Mouse (Mus musculus) heart, adult 2 months (tissue): ENCODE measurements around the gene Tbx15. TPM values are rescaled to one million over a fixed set of nuclear protein-coding genes. Genes with fewer than 3 reads are reported as not detected.

Experiments
- DNase-seq, 2 experiments: peaks; one replicate each; pipeline ENCODE4 v3.0.0; 2021
- H3K27ac ChIP-seq: fragments of 200-600 bp; 2 replicates; pipeline ENCODE4 v1.8.1; 2022
- H3K27me3 ChIP-seq: fragments of 200-500 bp; 2 replicates; pipeline ENCODE4 v1.6.1; 2012; ENCODE audit warnings: mild to moderate bottlenecking, low read length, inconsistent platforms, mixed read lengths; ENCODE audit not compliant: control insufficient read depth, insufficient read depth
- H3K36me3 ChIP-seq: fragments of 200-500 bp; 2 replicates; pipeline ENCODE4 v1.6.1; 2012; ENCODE audit warnings: low read length, inconsistent platforms; ENCODE audit not compliant: control insufficient read depth, insufficient read depth
- H3K4me1 ChIP-seq: fragments of 200-500 bp; 2 replicates; pipeline ENCODE4 v1.6.1; 2011; ENCODE audit warnings: low read length; ENCODE audit not compliant: control insufficient read depth, insufficient read depth
- H3K4me3 ChIP-seq: fragments of 200-600 bp; 2 replicates; pipeline ENCODE4 v1.8.1; 2022
- H3K79me2 ChIP-seq: fragments of 200-500 bp; replicated peaks from 2 replicates; pipeline ENCODE4 v1.6.1; 2012; ENCODE audit warnings: mild to moderate bottlenecking, inconsistent platforms, low read length, moderate library complexity, mixed read lengths; ENCODE audit not compliant: control insufficient read depth, insufficient read depth
- H3K9ac ChIP-seq: fragments of 200-500 bp; 2 replicates; pipeline ENCODE4 v1.6.1; 2012; ENCODE audit warnings: low read depth, mild to moderate bottlenecking, control low read depth, inconsistent platforms, low read length, mixed read lengths
- CTCF ChIP-seq: fragments of 200-600 bp; IDR thresholded peaks from 2 replicates; pipeline ENCODE4 v1.8.1; 2022; ENCODE audit warnings: antibody characterized with exemption, mild to moderate bottlenecking, moderate library complexity
- EP300 ChIP-seq: fragments of 200-500 bp; IDR thresholded peaks from 2 replicates; pipeline ENCODE4 v1.6.1; 2011; ENCODE audit warnings: low read depth, low read length, control low read depth; ENCODE audit not compliant: insufficient read depth
- POLR2A ChIP-seq: fragments of 200-500 bp; IDR thresholded peaks from 2 replicates; pipeline ENCODE4 v1.6.1; 2011; ENCODE audit warnings: mild to moderate bottlenecking, low read depth, low read length, control low read depth; ENCODE audit not compliant: insufficient read depth
- WGBS: fragments of 180-500 bp; shearing (Covaris S2); methylation state at CpG from one replicate; pipeline ENCODE4 v1.1.7; 2018; 5-methylcytosine and 5-hydroxymethylcytosine counted together
- intact Hi-C: fragments of 180-260 bp; cut with DNase I; formaldehyde crosslinking; loops from one replicate; pipeline ENCODE4 v1.15.1; 2025
- polyA plus RNA-seq: library from polyadenylated mRNA; depleted of rRNA; stranded (reverse); fragments of >200 nt; gene quantifications from 2 replicates; pipeline ENCODE4 v1.2.3, GENCODE M21; 2012
- total RNA-seq, 2 experiments: library from RNA; stranded (reverse); gene quantifications; 2 replicates each; pipeline ENCODE4 v1.2.3; 2021

Gene Tbx15
- total and polyA plus RNA-seq, 3 experiments: 0.07 to 0.29 (median 0.27) TPM

- Histone ChIP-seq H3K79me2 (no peaks in the 10 kb centered on the region), H3K4me3 (no peak overlapping the region), H3K36me3 (no peaks in the 10 kb centered on the region), H3K27ac (no peak overlapping the region), H3K4me1 (no peaks in the 10 kb centered on the region), H3K9ac (no peak overlapping the region), H3K27me3 (peaks cover 27% of the 10 kb centered on the region)
- no peak for DNase-seq
- 6% methylated on average over 28 of the region's 28 CpGs for WGBS
- TF ChIP-seq POLR2A (no peak), CTCF (no peak), EP300 (no peak)
- intact Hi-C loops: no loop called here
Measured at GRCm38 (mm10) chr3:99247996-99248801, 8.0 kb downstream of the Tbx15 start.

GRCm38 (mm10) chr3:99248831-99249550 is 8.8 kb downstream of the Tbx15 start:
- H3K4me1 ChIP-seq: no peaks in the 10 kb centered on the region
- no peaks in the 10 kb centered on the region for H3K79me2 ChIP-seq
- H3K27me3 ChIP-seq: peaks cover 31% of the 10 kb centered on the region
- no peak overlapping the region for H3K4me3 ChIP-seq
- DNase-seq: no peak
- intact Hi-C loops: no loop called here
- 6% methylated on average over 25 of the region's 25 CpGs for WGBS
- H3K27ac ChIP-seq: no peak overlapping the region
- H3K36me3 ChIP-seq: no peaks in the 10 kb centered on the region
- TF ChIP-seq CTCF (no peak), POLR2A (no peak), EP300 (no peak)
- no peak overlapping the region for H3K9ac ChIP-seq

GRCm38 (mm10) chr3:99249551-99249870 is 9.3 kb downstream of the Tbx15 start:
- Histone ChIP-seq H3K4me3 (no peak overlapping the region), H3K9ac (no peak overlapping the region), H3K27me3 (peaks cover 31% of the 10 kb centered on the region), H3K27ac (no peak overlapping the region), H3K4me1 (no peaks in the 10 kb centered on the region), H3K36me3 (no peaks in the 10 kb centered on the region), H3K79me2 (no peaks in the 10 kb centered on the region)
- 6% methylated on average over 11 of the region's 11 CpGs for WGBS
- no peak for TF ChIP-seq POLR2A
- TF ChIP-seq CTCF: no peak
- TF ChIP-seq EP300: no peak
- intact Hi-C loops: no loop called here
- no peak for DNase-seq

- H3K9ac ChIP-seq: no peak overlapping the region
- no peak for DNase-seq
- H3K79me2 ChIP-seq: no peaks in the 10 kb centered on the region
- peaks cover 33% of the 10 kb centered on the region for H3K27me3 ChIP-seq
- intact Hi-C loops: loop anchor here (10.0 kb wide), 1 partner anchor 575 kb away; no protein-coding TSS in a partner anchor
- 5% methylated on average over 6 of the region's 6 CpGs for WGBS
- no peak overlapping the region for H3K27ac ChIP-seq
- TF ChIP-seq CTCF (no peak), POLR2A (no peak), EP300 (no peak)
- H3K4me3 ChIP-seq: no peak overlapping the region
- no peaks in the 10 kb centered on the region for H3K36me3 ChIP-seq
- H3K4me1 ChIP-seq: no peaks in the 10 kb centered on the region
Measured at GRCm38 (mm10) chr3:99249906-99250305, 9.7 kb downstream of the Tbx15 start.

- 38% methylated on average over 6 of the region's 6 CpGs for WGBS
Measured at GRCm38 (mm10) chr3:99251271-99252165, 11.3 kb downstream of the Tbx15 start.

More at GRCm38 (mm10) chr3:99251271-99252165, 11.3 kb downstream of the Tbx15 start:
- Histone ChIP-seq H3K4me3 (no peak overlapping the region), H3K4me1 (no peaks in the 10 kb centered on the region), H3K79me2 (no peaks in the 10 kb centered on the region), H3K27me3 (peaks cover 45% of the 10 kb centered on the region), H3K27ac (no peak overlapping the region), H3K36me3 (no peaks in the 10 kb centered on the region), H3K9ac (no peak overlapping the region)
- no peak for TF ChIP-seq POLR2A
- TF ChIP-seq EP300: no peak
- DNase-seq: no peak
- intact Hi-C loops: loop anchor here (10.0 kb wide), 1 partner anchor 573 kb away; no protein-coding TSS in a partner anchor
